Mouse (Mus musculus) B cell, adult 2 months (primary cell): ENCODE results near the gene Grm1.

Experiments
- DNase-seq, 2 experiments: peaks; one replicate each; pipeline ENCODE4 v3.0.0; 2022

Gene Grm1

DNA sequence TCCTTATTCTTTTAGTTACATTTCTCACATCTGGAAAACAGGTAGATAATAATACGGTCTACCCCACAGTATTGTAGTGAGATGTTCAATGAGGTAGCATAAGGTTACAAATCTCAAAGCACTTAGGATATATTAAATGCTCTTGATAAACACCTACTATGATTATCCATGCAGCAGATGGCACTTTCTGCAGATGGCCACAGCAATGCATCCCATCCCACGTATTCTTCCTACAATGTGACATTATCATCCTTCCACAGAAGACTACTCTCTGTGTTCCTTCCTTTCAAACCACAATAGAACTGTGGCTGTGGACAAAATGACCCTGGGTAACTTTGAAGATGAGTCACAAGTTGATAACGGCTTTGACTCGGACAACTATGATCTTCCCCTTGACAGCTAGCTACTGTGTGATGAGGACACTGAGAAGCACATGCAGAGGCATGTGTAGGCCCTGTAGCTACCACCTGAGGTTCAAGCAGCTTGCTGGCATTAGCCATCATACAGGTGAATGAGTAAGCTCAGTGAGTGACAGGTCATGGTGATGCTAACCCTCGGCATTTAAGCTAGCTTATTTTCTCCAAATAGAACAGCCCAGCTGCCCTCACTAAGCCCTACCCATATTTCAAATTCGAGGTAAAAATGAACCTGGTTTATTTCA, 117.5 kb downstream of the Grm1 start:
- DNase-seq, result no peak

- DNase-seq, result no peak
Observed at GRCm38 (mm10) chr10:10950557-10950956, 131.6 kb downstream of the Grm1 start.

GRCm38 (mm10) chr10:10949172-10949571, 133.0 kb downstream of the Grm1 start:
- no peak for DNase-seq

GRCm38 (mm10) chr10:10947531-10947930, 134.6 kb downstream of the Grm1 start:
- DNase-seq, result no peak

DNA sequence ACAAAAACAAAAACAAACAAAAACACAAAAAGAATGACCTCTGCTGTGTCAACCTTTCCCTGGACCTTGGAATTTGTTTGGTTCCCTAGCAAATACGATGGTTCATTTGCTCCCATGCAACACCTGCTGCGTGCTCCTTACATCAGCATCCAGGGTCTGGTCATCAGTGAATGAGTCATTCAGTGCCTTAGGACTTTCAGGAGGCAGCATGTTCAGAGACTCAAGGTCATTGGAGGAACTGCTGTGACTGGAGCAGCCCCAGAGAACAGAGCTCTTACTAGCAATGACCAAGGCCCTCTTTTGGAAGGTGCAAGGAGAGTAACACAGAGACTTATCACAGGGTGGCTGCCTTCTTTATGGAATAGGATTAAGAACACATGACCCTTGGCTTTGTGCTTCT, 138.2 kb downstream of the Grm1 start:
- no peak for DNase-seq

DNA sequence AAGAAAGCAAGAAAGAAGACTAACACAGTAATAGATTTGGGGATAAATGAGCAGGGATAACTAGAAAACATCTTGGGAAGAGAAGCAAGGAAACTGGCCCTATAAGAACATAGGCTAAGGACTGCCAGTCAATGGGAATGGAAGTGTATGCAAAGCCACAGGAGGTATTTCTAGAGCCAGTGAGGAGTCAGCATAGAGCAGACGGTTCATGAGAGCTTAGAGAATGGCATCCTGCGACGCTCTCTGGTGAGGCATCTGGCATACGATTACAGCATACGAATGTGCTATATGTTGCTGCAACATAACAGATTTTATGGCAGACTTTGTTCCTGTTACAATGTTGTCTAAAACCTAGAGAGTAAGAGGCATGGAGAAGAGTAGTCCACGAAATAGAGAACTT, 139.9 kb downstream of the Grm1 start:
- no peak for DNase-seq

DNA sequence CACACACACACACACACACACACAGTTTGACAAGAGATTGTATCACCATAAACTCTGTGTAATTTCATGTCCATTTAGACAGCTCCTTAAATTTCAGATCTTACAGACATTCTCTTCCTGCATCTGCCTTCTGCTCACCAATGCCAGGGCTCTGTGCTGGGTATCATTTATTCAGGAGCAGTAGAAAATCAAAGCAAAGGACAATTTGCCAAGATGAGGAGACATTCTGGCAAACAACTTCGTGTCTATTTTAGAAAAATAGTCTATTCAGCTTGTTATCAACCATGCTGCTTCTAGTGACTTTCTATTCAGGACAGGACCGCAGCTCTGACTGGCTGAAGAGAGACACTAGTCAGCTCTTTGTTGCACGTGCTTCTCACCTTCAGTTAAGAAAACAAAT, 146.3 kb downstream of the Grm1 start:
- no peak for DNase-seq

DNA sequence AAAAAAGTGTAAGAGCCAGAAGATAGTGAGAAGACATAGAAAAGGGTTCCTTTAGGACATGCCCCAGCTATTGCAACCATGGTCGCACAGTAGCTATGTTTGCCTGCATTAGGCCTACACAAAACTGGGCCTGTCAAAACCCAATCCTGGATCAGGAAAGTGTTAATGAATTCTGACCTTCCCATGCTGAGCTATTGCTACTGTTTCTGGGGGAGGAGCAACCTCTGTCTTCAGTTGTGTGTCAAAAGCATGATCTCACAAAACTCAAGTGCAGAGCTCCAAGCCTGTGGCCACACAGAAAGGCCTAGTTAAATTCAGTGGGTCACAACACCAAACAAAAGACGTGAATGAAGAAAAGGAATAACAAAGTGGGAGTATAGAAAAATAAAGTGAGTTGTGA, 152.5 kb downstream of the Grm1 start:
- no peak for DNase-seq

DNA sequence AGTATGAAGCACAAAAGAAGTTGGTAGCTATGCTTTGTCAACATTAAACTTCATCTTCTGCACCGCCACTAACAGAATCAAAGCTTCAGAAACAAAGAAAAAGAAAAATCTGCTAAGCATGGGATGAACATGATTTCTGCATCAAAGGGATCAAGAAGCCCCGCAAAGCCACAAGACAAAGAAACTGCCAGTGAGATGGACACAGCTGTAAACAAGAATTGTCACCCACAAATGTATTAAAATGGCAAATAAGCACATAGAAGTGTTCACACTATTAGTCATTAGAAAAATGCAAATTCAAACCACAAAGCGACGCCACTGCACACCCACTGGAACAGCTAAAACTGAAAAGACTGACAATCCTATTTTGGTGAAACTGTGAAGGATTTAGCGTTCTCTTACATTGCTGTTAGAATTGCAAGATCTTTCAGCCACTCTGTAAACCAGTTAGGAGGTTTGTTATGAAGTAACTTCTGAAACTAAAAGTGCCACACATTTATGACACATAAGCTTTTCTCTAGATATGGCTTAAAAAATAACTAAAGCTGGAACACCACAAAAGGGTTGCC, 153.3 kb downstream of the Grm1 start:
- no peak for DNase-seq

GRCm38 (mm10) chr10:10917857-10918399, 164.2 kb downstream of the Grm1 start:
- DNase-seq, result no peak

DNA sequence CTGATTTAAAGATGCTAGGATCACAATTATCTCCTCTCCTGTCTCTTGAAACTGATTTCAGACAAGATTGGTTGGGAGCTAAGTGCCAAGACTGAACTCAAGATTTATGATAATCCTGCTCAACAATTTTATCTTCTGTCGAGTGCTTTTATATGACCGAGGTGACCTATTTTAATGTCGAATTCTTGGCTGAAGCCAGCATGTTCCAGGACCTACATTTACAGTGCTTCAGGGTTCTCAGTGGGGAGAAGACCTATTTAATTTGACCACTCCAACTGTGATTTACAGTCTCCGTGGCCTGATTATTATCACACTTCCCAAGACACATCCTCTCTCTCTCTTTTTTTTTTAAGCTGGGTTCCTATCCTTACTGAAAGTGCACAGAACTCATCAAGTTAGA, 168.5 kb downstream of the Grm1 start:
- DNase-seq, result no peak

- no peak for DNase-seq
Observed at GRCm38 (mm10) chr10:10890221-10890620, 191.9 kb downstream of the Grm1 start.

DNA sequence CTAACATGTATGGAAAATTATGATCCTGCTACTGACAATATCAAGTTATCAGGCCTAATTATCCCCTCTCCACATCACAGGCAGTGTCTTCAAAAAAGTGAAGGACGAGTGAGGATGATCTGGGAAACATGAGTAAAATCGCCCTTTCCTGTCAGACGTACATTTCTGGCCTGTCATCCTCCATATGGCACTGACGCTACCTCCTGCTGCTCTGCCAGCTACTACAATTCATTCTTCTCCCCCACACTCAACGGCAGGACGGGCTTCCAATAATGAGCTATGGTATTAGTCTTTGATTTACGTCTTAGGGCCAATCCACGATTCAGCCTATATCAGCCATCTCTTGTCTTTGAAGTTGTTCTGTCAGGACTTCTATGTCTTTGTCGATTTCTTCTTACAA, 193.6 kb downstream of the Grm1 start:
- no peak for DNase-seq

DNA sequence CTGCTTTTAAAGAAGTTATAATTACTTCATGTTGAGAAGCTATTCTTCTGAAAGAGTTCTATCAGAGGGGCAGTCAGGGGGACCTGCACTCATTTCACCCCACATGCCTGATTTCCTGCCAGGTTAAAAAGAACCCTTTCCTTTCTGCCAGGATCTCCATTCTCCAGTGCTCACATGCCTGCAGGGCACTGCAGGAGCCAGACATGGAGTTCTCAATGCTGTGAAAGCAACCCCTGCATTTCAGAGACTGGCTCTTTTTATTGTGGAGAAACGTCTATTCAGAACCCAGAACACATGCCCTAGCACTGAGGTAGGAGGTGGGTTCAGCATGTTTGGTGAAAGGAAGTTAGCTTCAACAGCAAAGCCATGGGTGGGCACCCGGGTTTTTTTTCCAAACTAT, 197.2 kb downstream of the Grm1 start:
- no peak for DNase-seq

DNA sequence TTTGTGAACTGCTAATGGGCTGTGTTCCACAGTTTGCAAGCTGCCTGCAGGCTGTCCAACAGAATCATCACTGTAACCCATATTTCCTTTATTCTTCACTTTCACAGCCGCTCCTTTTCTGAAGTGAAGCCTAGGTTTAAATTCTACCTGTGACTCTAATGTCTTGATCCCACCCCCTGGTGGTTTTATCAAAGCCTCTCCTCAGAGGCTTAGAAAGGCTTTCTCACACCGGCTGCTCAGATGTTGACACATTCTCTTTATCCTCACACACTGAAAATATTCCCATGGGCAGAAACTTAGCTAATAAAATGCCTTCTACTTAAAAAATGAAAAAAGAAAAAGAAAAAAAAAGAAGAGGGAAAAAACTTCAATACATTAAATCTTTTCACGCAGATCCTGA, 210.0 kb downstream of the Grm1 start:
- DNase-seq, result no peak

GRCm38 (mm10) chr10:10870271-10870670, 211.9 kb downstream of the Grm1 start:
- DNase-seq, result no peak

GRCm38 (mm10) chr10:10866278-10866677, 215.9 kb downstream of the Grm1 start:
- no peak for DNase-seq

- DNase-seq, result no peak
Observed at GRCm38 (mm10) chr10:10864759-10865158, 217.4 kb downstream of the Grm1 start.

DNA sequence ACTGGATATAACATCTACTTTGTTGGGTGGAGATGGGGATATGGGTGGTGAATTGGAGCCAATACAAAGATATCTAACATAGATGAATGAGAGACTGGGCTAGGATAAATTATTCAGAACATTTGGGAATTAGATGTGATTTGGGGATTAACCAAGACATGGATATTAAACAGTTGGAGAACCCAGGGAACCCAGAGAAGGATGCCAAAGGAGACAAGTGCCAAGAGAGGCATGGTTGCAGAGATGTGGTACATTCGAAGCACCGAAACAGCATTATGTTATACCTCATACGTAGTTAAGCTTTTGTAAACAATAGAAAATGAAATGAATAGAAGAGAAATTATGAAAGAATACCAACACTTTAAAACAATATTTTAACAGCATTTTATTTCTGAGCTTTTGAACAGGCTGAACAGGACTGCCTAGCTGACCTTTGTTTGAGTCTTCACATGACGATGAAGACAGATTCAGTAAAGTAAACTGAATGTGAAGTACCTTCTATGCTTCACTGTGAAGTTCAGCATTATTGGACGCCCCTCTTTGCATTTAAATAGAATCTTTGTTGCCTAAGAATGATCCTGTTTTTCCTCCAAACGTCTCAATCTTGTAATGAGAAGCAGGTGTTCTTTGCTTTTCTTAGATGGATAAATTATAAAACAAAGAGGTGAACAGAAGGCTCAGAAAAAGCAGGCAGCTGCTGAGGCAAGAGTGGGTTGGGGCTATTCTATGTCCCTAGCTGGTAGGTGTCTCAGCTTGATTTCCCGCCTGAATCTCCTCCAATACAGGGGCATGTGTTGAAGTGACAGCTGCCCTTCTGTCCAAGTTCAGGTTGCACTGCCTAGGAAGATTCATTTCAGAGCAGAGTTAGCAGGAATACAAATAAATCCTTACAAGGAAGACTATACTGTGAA, 234.5 kb downstream of the Grm1 start:
- DNase-seq, result no peak

- DNase-seq, result no peak
Observed at GRCm38 (mm10) chr10:10845059-10845685, 237.0 kb downstream of the Grm1 start.

- no peak for DNase-seq
Observed at GRCm38 (mm10) chr10:10835406-10835805, 246.8 kb downstream of the Grm1 start.

DNA sequence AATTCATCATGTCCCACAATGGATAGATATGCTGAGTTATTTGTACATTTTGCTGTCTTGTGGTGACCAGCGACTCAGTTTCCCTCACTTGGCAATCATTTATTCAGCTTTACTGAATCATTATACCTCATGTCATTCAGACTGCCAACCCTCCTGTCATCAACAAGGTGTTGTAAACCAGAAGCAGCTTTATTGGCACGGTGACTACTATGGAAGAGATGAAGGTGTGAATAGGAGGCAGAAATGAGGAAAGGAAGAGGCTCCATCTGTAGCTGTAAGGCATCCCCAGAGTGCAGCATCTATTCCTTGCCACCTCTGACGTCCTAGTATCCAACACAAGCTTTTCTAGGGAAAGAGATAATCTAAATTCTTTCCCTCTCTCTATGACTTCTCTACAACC, 247.3 kb downstream of the Grm1 start:
- DNase-seq, result no peak

DNA sequence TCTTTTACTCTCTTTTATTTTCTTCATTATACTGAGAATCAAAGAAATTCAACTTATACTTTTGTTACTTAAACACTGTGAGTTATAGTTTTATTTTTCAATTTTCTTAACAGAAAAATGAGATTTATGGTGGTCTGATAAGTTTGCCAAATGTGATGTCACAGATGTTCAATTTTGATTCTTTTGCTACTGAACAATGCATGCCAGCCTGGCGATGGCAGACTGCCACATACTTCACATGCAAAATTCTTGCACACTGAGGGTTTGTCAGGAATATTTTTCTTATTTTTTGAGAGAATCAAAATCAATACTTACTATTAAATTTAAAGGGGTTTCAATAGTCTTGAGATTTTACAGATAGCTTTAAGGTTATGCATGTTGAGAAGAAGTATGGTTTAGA, 251.0 kb downstream of the Grm1 start:
- DNase-seq, result no peak
